Mouse (Mus musculus) stomach, postnatal 0 days (tissue): ENCODE results near the gene C1ql4. TPM values are rescaled to one million over a fixed set of nuclear protein-coding genes. Genes with fewer than 3 reads are reported as not detected.

Experiments
- ATAC-seq: fragments of 200-750 bp; cut with Nextera tagmentation; 2 replicates; pipeline ENCODE4 v1.8.0; 2017; ENCODE audit not compliant: low FRiP score, low TSS enrichment
- DNase-seq: peaks from one replicate; pipeline ENCODE4 v3.0.0-alpha.2; 2016; ENCODE audit warnings: low spot score
- H3K27ac ChIP-seq: fragments of 300-500 bp; sonication (generic); replicated peaks from 2 replicates; pipeline ENCODE4 v1.5.1; 2014; ENCODE audit warnings: mild to moderate bottlenecking, control low read depth
- H3K27me3 ChIP-seq: fragments of 300-500 bp; sonication (generic); 2 replicates; pipeline ENCODE4 v1.6.1; 2014; ENCODE audit warnings: low read length; ENCODE audit not compliant: control insufficient read depth, insufficient read depth
- H3K36me3 ChIP-seq: fragments of 300-500 bp; sonication (generic); 2 replicates; pipeline ENCODE4 v1.6.1; 2014; ENCODE audit warnings: low read length, mixed read lengths; ENCODE audit not compliant: control insufficient read depth, insufficient read depth
- H3K4me1 ChIP-seq: fragments of 300-500 bp; sonication (generic); replicated peaks from 2 replicates; pipeline ENCODE4 v1.6.1; 2014; ENCODE audit warnings: antibody characterized with exemption; ENCODE audit not compliant: control insufficient read depth, insufficient read depth
- H3K4me2 ChIP-seq: fragments of 300-500 bp; sonication (generic); replicated peaks from 2 replicates; pipeline ENCODE4 v1.6.1; 2014; ENCODE audit warnings: low read depth, mild to moderate bottlenecking, control low read depth, moderate library complexity
- H3K4me3 ChIP-seq: fragments of 300-500 bp; sonication (generic); 2 replicates; pipeline ENCODE4 v1.5.1; 2014; ENCODE audit warnings: low read depth, low read length, control low read depth
- H3K9ac ChIP-seq: fragments of 300-500 bp; sonication (generic); 2 replicates; pipeline ENCODE4 v1.6.1; 2014; ENCODE audit warnings: mild to moderate bottlenecking, low read length, control low read depth, mixed read lengths
- H3K9me3 ChIP-seq: fragments of 300-500 bp; sonication (generic); 2 replicates; pipeline ENCODE4 v1.6.1; 2016; ENCODE audit warnings: low read length; ENCODE audit not compliant: control insufficient read depth
- CTCF ChIP-seq: IDR thresholded peaks from 2 replicates; pipeline ENCODE4 v1.5.1; 2016; ENCODE audit warnings: antibody characterized with exemption, low read depth, mild to moderate bottlenecking, moderate library complexity
- EP300 ChIP-seq: optimal IDR thresholded peaks from 2 replicates; pipeline ENCODE3; 2016; ENCODE audit warnings: antibody characterized with exemption
- WGBS: fragments of 180-500 bp; shearing (Covaris S2); extraction: QIAGEN DNeasy Blood & Tissue Kit; methylation state at CpG from one replicate; pipeline ENCODE4 v1.1.7; 2014; 5-methylcytosine and 5-hydroxymethylcytosine counted together
- microRNA-seq: library from miRNA; unstranded; fragments of <30 nt; microRNA quantifications from one replicate; pipeline ENCODE4, GENCODE M21; 2016
- polyA plus RNA-seq: library from polyadenylated mRNA; unstranded; fragments of >200 nt; fragmentation: Nextera tagmentation; extraction: Ambion mirVana; gene quantifications from 2 replicates; pipeline ENCODE4 v1.2.1, GENCODE M21; 2015

Gene C1ql4
- polyA plus RNA-seq, 1 experiment from 2014 or later = not detected

DNA sequence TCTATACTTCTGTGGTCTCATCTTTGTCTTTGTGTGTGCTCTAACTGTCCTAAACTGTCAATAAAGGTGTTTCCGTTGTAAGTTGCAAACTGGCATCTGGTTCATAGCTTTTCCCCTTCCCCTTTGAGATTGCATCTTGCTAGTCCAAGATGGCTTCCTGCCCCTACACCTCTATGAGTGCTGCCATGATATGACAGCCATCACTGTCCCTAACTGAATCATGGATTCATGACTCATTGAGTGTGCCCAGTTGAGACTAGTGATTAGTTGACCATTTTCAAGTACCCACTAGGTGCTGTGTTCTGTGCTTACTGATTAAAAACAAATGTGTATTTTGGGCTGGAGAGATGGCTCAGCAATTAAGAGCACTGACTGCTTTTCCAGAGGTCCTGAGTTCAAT is 49.6 kb downstream of the C1ql4 start:
- no peaks in the 10 kb centered on the region for H3K9me3 ChIP-seq
- 95% methylated on average over 1 of the region's 1 CpGs for WGBS
- no peak overlapping the region for H3K27ac ChIP-seq
- H3K27me3 ChIP-seq = no peaks in the 10 kb centered on the region
- no peak overlapping the region for H3K4me3 ChIP-seq
- no peak overlapping the region for H3K4me2 ChIP-seq
- 0 out of 2 replicates have a peak, but pooled peaks cover 1% of the 10 kb centered on the region for H3K4me1 ChIP-seq
- H3K36me3 ChIP-seq = peaks cover 15% of the 10 kb centered on the region
- TF ChIP-seq CTCF = no peak
- no peak for TF ChIP-seq EP300
- H3K9ac ChIP-seq = no peak overlapping the region
- ATAC-seq = no peak
- DNase-seq = no peak

DNA sequence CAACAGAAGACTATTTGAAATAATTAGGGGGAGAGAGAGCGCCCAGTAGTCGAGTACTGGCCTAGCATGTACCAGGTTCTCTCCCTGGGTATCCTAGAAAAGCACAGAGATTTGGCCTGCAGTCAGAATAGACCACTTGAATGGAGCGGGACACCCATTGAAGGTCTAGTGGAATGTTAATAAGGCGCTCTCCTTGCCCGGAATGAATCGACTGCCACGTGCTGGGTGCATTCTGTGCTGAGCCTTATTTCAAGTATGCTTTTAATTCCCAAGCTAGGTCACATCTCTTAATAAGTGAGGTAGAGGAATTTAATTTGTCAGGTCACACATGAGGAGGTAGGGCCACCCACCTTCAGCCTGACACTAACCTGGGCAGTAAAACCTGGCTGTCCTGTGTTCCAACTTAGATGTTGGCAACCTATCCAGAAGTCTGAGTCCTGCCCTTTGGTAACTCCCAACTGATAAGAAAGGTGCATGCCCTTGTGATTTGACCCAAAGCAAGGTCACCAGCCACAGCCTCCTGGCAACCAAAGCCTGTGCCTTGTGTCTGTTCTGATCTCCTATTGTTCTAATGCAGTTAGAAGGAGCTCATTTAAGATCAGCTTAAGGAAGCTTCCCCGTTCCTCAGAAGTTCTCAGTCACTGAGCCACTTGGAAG is 51.2 kb downstream of the C1ql4 start:
- no peak for TF ChIP-seq CTCF
- no peak for TF ChIP-seq EP300
- Histone ChIP-seq H3K27me3 (no peaks in the 10 kb centered on the region), H3K4me3 (no peak overlapping the region), H3K36me3 (peaks cover 15% of the 10 kb centered on the region), H3K27ac (no peak overlapping the region), H3K9me3 (no peaks in the 10 kb centered on the region), H3K9ac (no peak overlapping the region), H3K4me1 (peaks cover 7% of the 10 kb centered on the region; the same call in 1 of the 2 replicates), H3K4me2 (no peak overlapping the region)
- DNase-seq (no peak), ATAC-seq (no peak)
- 90% methylated on average over 8 of the region's 8 CpGs for WGBS

DNA sequence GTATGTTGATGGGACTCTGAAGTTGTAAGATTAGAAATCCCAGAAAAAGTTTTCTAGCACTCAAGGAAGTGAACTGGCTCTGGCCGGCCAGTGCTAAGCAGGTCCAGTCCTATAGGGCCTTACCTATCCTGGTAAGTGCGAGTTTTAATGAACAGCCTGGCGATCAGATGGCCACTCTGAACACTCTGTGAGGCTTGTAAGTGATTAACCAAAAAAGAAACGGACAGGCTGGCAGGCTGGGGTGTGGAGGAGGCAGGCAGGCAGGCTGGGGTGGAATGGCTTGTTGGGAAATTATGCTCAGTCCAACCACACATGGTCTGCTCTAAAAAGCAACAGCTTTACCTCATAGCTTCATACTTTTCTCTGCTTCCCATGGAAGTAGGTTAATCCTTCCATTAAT is 52.2 kb downstream of the C1ql4 start:
- WGBS = 85% methylated on average over 4 of the region's 4 CpGs
- Histone ChIP-seq H3K27ac (no peak overlapping the region), H3K9ac (no peak overlapping the region), H3K4me1 (peaks cover 10% of the 10 kb centered on the region; the same call in 1 of the 2 replicates), H3K4me2 (no peak overlapping the region), H3K4me3 (no peak overlapping the region), H3K27me3 (no peaks in the 10 kb centered on the region), H3K36me3 (peaks cover 15% of the 10 kb centered on the region), H3K9me3 (no peaks in the 10 kb centered on the region)
- DNase-seq (no peak), ATAC-seq (no peak)
- TF ChIP-seq EP300 (no peak), CTCF (no peak)

Small RNA genes lying within 50 kb of the gene (microRNA-seq; reads per million reads assigned to microRNA genes)
- gene Mir6960 = not detected

Other genes with a start within 250 kb of the C1ql4 start
- 5.1 TPM in 2 replicates for gene Kmt2d, start 216.6 kb downstream of the C1ql4 start, polyA plus RNA-seq
- 3.9 and 4.1 TPM in 2 replicates for gene Rhebl1, start 193.3 kb downstream of the C1ql4 start, polyA plus RNA-seq
- 0.89 and 1.1 TPM in 2 replicates for gene Dhh, start 189.3 kb downstream of the C1ql4 start, polyA plus RNA-seq
- gene Lmbr1l, start 169.6 kb downstream of the C1ql4 start, polyA plus RNA-seq = 7.7 and 9.4 TPM in 2 replicates
- 470 and 552 TPM in 2 replicates for gene Tuba1b, start 153.3 kb downstream of the C1ql4 start, polyA plus RNA-seq
- gene Gm49450, start 134.3 kb downstream of the C1ql4 start, polyA plus RNA-seq = not detected in 2 replicates
- gene Tuba1a, start 134.1 kb downstream of the C1ql4 start, polyA plus RNA-seq = 537 and 602 TPM in 2 replicates
- gene Tuba1c, start 57.9 kb downstream of the C1ql4 start, polyA plus RNA-seq = 145 and 159 TPM in 2 replicates
- 25.7 and 28.6 TPM in 2 replicates for gene Prph, start 32.6 kb downstream of the C1ql4 start, polyA plus RNA-seq
- 5.1 and 7.1 TPM in 2 replicates for gene Troap, start 13.2 kb downstream of the C1ql4 start, polyA plus RNA-seq
- gene Dnajc22, start 5.4 kb upstream of the C1ql4 start, polyA plus RNA-seq = 13.5 and 14.4 TPM in 2 replicates
- 13.7 and 13.9 TPM in 2 replicates for gene Spats2, start 38.1 kb upstream of the C1ql4 start, polyA plus RNA-seq
- gene Kcnh3, start 137.0 kb upstream of the C1ql4 start, polyA plus RNA-seq = 0.29 and 0.30 TPM in 2 replicates
- gene Mcrs1, start 164.1 kb upstream of the C1ql4 start, polyA plus RNA-seq = 64.2 and 66.4 TPM in 2 replicates
- 16.1 and 18.3 TPM in 2 replicates for gene Prpf40b, start 207.3 kb upstream of the C1ql4 start, polyA plus RNA-seq
- gene Fam186b, start 208.1 kb upstream of the C1ql4 start, polyA plus RNA-seq = 0.28 TPM in 1 of 2 replicates, not detected in the other